Mouse (Mus musculus) G1E (cell line): ENCODE measurements around the gene Col24a1. TPM values are rescaled to one million over a fixed set of nuclear protein-coding genes. Genes with fewer than 3 reads are reported as not detected.

ENCODE experiments used
- ATAC-seq: 2 replicates; pipeline ENCODE4 v1.8.0; 2016; ENCODE audit warnings: mild to moderate bottlenecking; ENCODE audit not compliant: insufficient number of reproducible peaks, poor library complexity, low FRiP score, severe bottlenecking; ENCODE audit errors: extremely low read depth
- DNase-seq: peaks from one replicate; pipeline ENCODE4 v3.0.0; 2012; ENCODE audit warnings: low spot score
- H3K27me3 ChIP-seq: 2 replicates; pipeline ENCODE4 v1.6.1; 2012; ENCODE audit warnings: mild to moderate bottlenecking, low read length, inconsistent platforms; ENCODE audit not compliant: insufficient read depth
- H3K36me3 ChIP-seq: replicated peaks from 2 replicates; pipeline ENCODE3; 2012; ENCODE audit warnings: mild to moderate bottlenecking, inconsistent platforms
- H3K4me1 ChIP-seq: 2 replicates; pipeline ENCODE4 v1.6.1; 2012; ENCODE audit warnings: low read depth, low read length, inconsistent platforms, mixed read lengths; ENCODE audit not compliant: insufficient read depth
- H3K4me3 ChIP-seq: 2 replicates; pipeline ENCODE4 v1.5.1; 2012; ENCODE audit warnings: low read depth, mild to moderate bottlenecking, inconsistent platforms, low read length, moderate library complexity, mixed read lengths
- H3K9me3 ChIP-seq: replicated peaks from 2 replicates; pipeline ENCODE4 v1.6.1; 2012; ENCODE audit warnings: inconsistent platforms
- CTCF ChIP-seq: IDR thresholded peaks from 2 replicates; pipeline ENCODE4 v1.5.1; 2012; ENCODE audit warnings: low read depth, low read length, inconsistent platforms, mixed read lengths
- GATA1 ChIP-seq: IDR thresholded peaks from 2 replicates; pipeline ENCODE4 v1.6.1; 2012; ENCODE audit warnings: borderline replicate concordance, low read length, inconsistent platforms, mixed read lengths
- GATA2 ChIP-seq: IDR thresholded peaks from 2 replicates; pipeline ENCODE4 v1.6.1; 2012; ENCODE audit warnings: low read depth, low read length, inconsistent platforms, borderline replicate concordance
- POLR2AphosphoS5 ChIP-seq: IDR thresholded peaks from 2 replicates; pipeline ENCODE4 v1.6.1; 2012; ENCODE audit warnings: low read depth, low read length, inconsistent platforms; ENCODE audit not compliant: insufficient replicate concordance
- TAL1 ChIP-seq: conservative IDR thresholded peaks from 2 replicates; pipeline ENCODE4 v1.6.1; 2012; ENCODE audit warnings: low read depth, low read length, inconsistent platforms, mixed read lengths
- polyA plus RNA-seq: library from polyadenylated mRNA; stranded (reverse); fragments of >175 nt; gene quantifications from 2 replicates; pipeline ENCODE4 v1.2.3, GENCODE M21; 2012
- total RNA-seq, 2 experiments: library from RNA; stranded (forward) in 1 of 2; stranded (reverse) in 1 of 2; fragments of 200-1000 nt in 1 of 2; fragments of >200 nt in 1 of 2; fragmentation: Nextera tagmentation in 1 of 2; gene quantifications; 2 replicates each; pipeline ENCODE4 v1.2.3; 2014 to 2017

Col24a1 gene
- total and polyA plus RNA-seq, 3 experiments: 0.66 TPM; not detected in 2

GRCm38 (mm10) chr3:145305311-145305710, 13.0 kb downstream of the Col24a1 start:
- TF ChIP-seq GATA2: no peak
- no peak for TF ChIP-seq CTCF
- no peak for TF ChIP-seq GATA1
- TF ChIP-seq POLR2AphosphoS5: no peak
- TF ChIP-seq TAL1: no peak
- no peak overlapping the region for H3K4me3 ChIP-seq
- no peaks in the 10 kb centered on the region for H3K36me3 ChIP-seq
- no peaks in the 10 kb centered on the region for H3K9me3 ChIP-seq
- ATAC-seq: no peak
- H3K4me1 ChIP-seq: no peaks in the 10 kb centered on the region
- no peak for DNase-seq
- no peaks in the 10 kb centered on the region for H3K27me3 ChIP-seq

- ATAC-seq: no peak
- TF ChIP-seq GATA1 (no peak), POLR2AphosphoS5 (no peak), CTCF (no peak), TAL1 (no peak), GATA2 (no peak)
- no peaks in the 10 kb centered on the region for H3K36me3 ChIP-seq
- H3K4me3 ChIP-seq: no peak overlapping the region
- H3K27me3 ChIP-seq: no peaks in the 10 kb centered on the region
- no peaks in the 10 kb centered on the region for H3K4me1 ChIP-seq
- no peaks in the 10 kb centered on the region for H3K9me3 ChIP-seq
- no peak for DNase-seq
Observed at GRCm38 (mm10) chr3:145307209-145307608, 14.9 kb downstream of the Col24a1 start.

- no peaks in the 10 kb centered on the region for H3K4me1 ChIP-seq
- no peaks in the 10 kb centered on the region for H3K36me3 ChIP-seq
- DNase-seq: no peak
- H3K9me3 ChIP-seq: peaks cover 8% of the 10 kb centered on the region; the same call in 1 of the 2 replicates
- H3K4me3 ChIP-seq: no peak overlapping the region
- H3K27me3 ChIP-seq: no peaks in the 10 kb centered on the region
- no peak for ATAC-seq
- TF ChIP-seq CTCF: no peak
Observed at GRCm38 (mm10) chr3:145320587-145321274, 28.5 kb downstream of the Col24a1 start.

- no peak overlapping the region for H3K4me3 ChIP-seq
- H3K27me3 ChIP-seq: no peaks in the 10 kb centered on the region
- H3K36me3 ChIP-seq: no peaks in the 10 kb centered on the region
- H3K4me1 ChIP-seq: no peaks in the 10 kb centered on the region
- no peak for TF ChIP-seq CTCF
- TF ChIP-seq GATA2: no peak
- no peak for TF ChIP-seq GATA1
- TF ChIP-seq POLR2AphosphoS5: no peak
- no peak for TF ChIP-seq TAL1
- H3K9me3 ChIP-seq: peaks cover 10% of the 10 kb centered on the region
- DNase-seq: no peak
- no peak for ATAC-seq
Observed at GRCm38 (mm10) chr3:145325402-145325801, 33.1 kb downstream of the Col24a1 start.

- TF ChIP-seq GATA1 (no peak), TAL1 (no peak), CTCF (no peak), POLR2AphosphoS5 (no peak), GATA2 (no peak)
- Histone ChIP-seq H3K9me3 (peaks cover 16% of the 10 kb centered on the region), H3K36me3 (no peaks in the 10 kb centered on the region), H3K4me3 (no peak overlapping the region), H3K27me3 (no peaks in the 10 kb centered on the region), H3K4me1 (no peaks in the 10 kb centered on the region)
- no peak for DNase-seq
- no peak for ATAC-seq
Observed at GRCm38 (mm10) chr3:145331642-145332041, 39.4 kb downstream of the Col24a1 start.

DNA sequence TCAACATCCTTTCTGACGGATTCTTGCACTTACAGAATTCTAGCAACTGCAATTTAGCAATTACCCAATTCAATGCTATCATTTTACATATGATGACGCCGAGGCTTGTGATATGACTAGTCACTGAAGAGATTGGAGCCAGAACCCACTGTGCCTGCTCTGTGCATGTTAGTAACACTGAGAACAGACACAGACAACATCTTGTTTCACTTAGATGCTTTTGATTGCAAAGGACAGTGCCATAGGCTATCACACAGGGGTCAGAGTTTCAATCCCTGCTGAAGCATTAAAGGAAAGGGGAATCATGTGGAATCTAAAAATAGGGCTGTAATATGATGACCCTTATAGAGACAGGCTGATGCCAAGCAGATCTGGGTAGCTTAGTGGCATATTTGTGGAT, 41.8 kb downstream of the Col24a1 start:
- TF ChIP-seq GATA2: no peak
- TF ChIP-seq TAL1: no peak
- no peak for TF ChIP-seq GATA1
- no peak for TF ChIP-seq POLR2AphosphoS5
- no peak for TF ChIP-seq CTCF
- no peaks in the 10 kb centered on the region for H3K4me1 ChIP-seq
- H3K9me3 ChIP-seq: peaks cover 13% of the 10 kb centered on the region
- H3K36me3 ChIP-seq: no peaks in the 10 kb centered on the region
- H3K4me3 ChIP-seq: no peak overlapping the region
- DNase-seq (no peak), ATAC-seq (no peak)
- no peaks in the 10 kb centered on the region for H3K27me3 ChIP-seq

DNA sequence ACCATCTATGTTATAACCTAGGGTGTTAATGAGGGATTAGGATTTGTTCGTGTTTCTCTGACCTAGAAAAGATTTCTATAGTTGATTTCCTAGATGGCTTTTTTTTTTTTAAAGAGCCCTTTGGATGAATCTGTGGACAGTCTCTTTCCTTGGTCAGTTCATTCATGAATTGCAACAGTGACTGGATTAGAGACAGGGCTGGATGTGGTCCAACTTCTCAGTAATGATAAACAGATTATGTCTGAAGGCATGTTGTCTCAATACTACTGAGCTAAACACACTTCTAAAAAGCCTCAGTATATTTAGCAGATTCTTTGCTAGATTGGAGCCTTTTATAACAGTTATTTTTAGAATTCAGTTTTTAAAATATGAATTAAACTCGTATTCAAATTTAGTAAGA, 44.9 kb downstream of the Col24a1 start:
- no peaks in the 10 kb centered on the region for H3K27me3 ChIP-seq
- H3K9me3 ChIP-seq: peaks cover 10% of the 10 kb centered on the region; the same call in 1 of the 2 replicates
- H3K4me1 ChIP-seq: no peaks in the 10 kb centered on the region
- no peak for DNase-seq
- no peak for ATAC-seq
- no peaks in the 10 kb centered on the region for H3K36me3 ChIP-seq
- no peak for TF ChIP-seq CTCF
- no peak for TF ChIP-seq TAL1
- TF ChIP-seq POLR2AphosphoS5: no peak
- no peak for TF ChIP-seq GATA2
- TF ChIP-seq GATA1: no peak
- H3K4me3 ChIP-seq: no peak overlapping the region
